Mouse (Mus musculus) cerebellum, adult 11-12 months (tissue): Measurements from ENCODE around the gene Ncor2.

ENCODE experiments used
- DNase-seq: peaks from one replicate; pipeline ENCODE4 v3.0.0; 2022

Ncor2 gene

GRCm38 (mm10) chr5:125015066-125015465, 164.0 kb downstream of the Ncor2 start:
- DNase-seq: peak; percentile 65

GRCm38 (mm10) chr5:125014497-125014896, 164.5 kb downstream of the Ncor2 start:
- DNase-seq: peak; percentile 72

GRCm38 (mm10) chr5:125011628-125012027, 167.4 kb downstream of the Ncor2 start:
- no peak for DNase-seq

DNA sequence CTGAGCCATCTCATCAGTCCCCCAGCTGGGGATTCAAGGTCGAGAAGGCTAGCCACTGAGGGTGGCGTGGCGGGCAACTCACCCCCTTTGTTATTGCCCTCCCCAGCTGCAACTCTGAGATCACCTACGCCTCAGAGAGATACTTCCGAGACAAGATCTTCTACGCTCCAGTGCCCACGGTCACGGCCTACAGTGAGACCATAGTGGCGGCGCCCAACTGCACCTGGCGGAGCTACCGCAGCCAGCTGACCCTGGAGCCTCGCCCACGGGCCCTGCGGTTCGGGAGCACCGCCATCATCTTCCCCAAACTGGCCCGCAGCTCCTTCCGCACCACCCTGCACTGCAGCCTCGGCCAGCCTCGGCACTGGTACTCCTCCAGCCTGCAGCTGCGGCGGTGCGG, 167.9 kb downstream of the Ncor2 start:
- DNase-seq: no peak

DNA sequence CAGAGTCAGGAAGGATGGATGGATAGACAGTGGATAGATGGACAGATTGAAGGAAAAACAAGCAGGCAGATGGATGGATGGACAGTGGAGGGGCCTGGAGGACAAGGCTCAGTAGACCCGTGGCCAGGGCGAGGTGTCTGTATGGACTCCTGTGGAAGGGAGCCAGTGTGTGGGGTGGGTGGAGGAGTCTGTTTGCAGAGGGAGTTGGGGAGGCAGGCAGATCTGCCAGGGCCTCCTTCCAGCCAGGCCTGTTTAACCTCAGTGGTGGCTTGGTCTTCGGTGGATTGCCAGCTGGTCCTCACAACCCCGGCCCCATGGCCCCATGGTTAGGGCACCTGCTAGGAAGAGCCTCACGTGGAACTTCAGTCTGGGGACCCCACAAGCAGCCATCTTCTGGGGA, 172.1 kb downstream of the Ncor2 start:
- no peak for DNase-seq

DNA sequence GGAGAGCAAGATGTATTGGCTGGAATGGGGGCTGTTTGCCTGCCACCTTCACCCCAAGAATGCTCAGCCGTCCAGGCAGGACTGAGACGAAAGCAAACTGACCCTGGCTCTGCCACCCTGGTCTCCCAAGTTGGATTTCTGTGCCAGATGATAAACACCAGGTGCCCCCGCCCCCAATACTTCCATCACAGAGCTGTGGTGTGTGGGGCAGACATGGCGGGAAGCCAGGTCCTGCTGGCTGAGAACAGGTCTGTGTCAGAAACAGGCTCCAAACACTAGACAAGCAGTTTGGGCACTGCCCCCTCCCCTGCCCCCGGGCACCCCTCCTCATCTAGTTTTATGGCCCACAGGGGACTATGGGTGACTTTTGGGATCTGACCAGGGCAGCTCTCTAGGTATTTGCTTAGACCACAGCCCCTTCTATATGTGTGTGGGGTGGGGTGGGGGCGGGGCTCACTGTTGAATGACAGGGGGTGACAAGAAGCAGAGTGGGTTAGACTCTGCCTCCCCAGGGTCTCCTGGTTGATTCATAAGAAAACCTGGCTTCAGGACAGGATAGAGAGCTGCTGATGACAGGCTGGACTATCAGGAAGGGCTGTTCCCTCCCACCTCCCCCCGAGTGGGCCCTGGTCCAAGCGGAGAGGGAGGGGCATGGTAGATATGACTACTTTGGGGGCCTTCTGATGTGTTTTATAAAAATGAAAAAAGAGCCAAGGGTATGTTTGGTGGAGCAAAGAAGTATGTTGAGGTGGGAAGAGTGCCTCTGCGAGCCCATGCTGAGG, 173.0 kb downstream of the Ncor2 start:
- no peak for DNase-seq

- DNase-seq: no peak
Measured at GRCm38 (mm10) chr5:125003873-125004255, 175.2 kb downstream of the Ncor2 start.

GRCm38 (mm10) chr5:125002969-125003872, 175.8 kb downstream of the Ncor2 start, which contains the start of gene Rflna:
Gene Rflna, plus strand, starts transcription at chr5:125003221.
- DNase-seq: no peak

DNA sequence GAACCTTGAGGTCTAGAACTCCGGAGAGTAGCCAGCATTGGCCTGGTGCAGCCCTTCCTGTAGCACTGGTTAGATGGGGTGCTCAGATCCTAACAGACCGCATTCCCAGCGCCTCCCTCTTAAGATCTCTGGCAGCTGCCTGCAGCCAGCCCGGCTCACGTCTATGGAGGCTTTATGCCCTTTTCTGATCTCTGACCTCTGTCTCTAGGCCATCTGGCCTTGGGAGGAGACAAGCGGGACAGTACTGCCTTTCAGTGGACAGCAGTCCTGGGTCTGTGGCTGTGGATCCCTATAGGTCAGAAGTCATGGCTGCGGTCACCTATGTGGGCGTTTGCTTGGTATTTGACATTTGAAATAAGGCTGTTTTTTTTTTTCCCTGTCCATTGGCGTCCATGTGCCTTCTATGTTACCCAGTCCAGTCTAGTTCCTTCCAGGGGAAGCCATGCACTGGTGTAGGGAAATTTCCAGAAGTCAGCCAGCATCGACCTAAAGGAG, 178.2 kb downstream of the Ncor2 start:
- no peak for DNase-seq

- no peak for DNase-seq
Measured at GRCm38 (mm10) chr5:124997913-124998312, 181.1 kb downstream of the Ncor2 start.

- no peak for DNase-seq
Measured at GRCm38 (mm10) chr5:124996816-124997215, 182.2 kb downstream of the Ncor2 start.

DNA sequence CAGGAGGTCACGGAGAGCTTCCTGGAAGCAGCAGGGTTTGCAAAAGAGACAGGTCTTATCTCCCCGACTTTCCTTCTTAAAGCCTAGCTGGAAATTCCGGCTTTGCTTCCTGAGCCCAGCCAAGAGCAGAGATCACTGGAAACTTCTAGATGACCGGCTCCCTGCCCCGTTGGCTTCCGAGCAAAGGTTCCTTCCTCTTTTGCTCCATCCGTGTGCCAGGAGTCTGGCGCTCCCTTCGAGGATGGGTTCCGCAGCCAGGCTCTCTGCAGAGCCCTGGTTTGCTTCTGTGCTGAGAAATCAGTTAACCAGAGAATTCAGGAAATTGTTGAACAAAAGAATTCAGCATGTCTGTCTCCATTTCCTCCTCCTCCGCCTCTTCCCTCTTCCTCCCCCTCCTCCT, 186.1 kb downstream of the Ncor2 start:
- no peak for DNase-seq

GRCm38 (mm10) chr5:124992323-124992722, 186.7 kb downstream of the Ncor2 start:
- DNase-seq: no peak

- DNase-seq: no peak
Measured at GRCm38 (mm10) chr5:124989724-124990123, 189.3 kb downstream of the Ncor2 start.

DNA sequence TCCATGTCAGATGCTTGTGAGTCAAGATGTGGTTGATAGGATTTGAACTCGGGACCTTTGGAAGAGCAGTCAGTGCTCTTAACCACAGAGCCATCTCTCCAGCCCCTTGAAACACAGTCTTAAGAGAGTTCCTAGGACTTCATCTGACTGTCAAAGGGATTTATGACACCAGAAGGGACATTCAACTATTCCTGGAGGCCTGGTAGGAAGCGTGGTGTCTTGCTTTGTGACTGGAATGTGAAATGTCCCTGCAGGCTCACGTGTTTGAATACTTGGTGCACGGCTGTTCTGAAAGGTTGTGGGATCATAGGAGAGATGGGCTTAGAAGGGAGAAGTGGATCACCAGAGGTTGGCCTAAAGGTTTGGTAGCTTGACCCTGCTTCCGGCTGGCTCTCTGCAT, 192.4 kb downstream of the Ncor2 start:
- no peak for DNase-seq

DNA sequence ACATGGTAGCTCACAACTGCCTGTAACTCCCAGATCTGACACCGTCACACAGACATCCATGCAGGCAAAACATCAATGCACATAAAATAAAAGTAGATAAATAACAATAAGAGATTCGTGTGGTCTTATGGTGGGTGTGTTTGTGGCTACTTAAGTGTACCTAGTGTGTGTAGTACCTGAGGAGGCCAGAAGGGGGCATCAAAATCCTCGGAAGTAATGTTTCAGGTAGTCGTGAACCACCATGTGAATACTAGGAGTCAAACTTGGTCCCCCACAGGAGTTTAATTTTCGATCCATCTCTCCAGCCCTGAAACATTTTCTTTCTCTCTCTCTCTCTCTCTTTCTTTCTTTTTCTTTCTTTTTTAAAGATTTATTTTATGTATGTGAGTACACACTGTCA, 192.8 kb downstream of the Ncor2 start:
- DNase-seq: no peak

GRCm38 (mm10) chr5:124969790-124970189, 209.2 kb downstream of the Ncor2 start:
- DNase-seq: no peak
